Mouse (Mus musculus) A20 (cell line): ENCODE data around the gene Pdzk1.

Experiments
- DNase-seq: peaks from one replicate; pipeline ENCODE4 v3.0.0-alpha.2; 2011; ENCODE audit warnings: low read depth, low spot score

Gene Pdzk1

GRCm38 (mm10) chr3:96828984-96829383 is at the start of gene Pdzk1, which contains the start of gene Cd160:
TSS of gene Pdzk1 (plus strand) at chr3:96829284.
TSS of gene Cd160 (minus strand) at chr3:96829351.
- DNase-seq: no peak

DNA sequence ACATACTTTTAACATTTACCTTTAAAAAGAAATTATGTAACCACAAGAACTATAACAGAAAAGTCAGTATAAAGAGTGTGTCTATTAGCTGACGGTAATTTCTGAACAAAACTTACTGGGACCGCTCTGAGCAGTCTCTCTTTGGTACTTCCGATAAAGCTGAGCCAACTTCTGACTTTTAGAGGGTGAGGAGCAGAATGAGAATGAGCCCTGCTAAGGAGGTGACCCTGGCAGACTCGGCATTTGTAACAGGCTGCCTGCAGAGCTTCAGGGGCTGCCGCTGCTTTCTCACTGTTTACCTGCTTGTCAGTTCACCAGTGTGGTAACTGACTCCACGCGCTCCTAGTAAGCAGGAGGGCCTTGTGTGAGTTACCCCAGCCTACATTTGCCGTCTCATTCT is 46.8 kb upstream of the Pdzk1 start:
- DNase-seq: no peak

DNA sequence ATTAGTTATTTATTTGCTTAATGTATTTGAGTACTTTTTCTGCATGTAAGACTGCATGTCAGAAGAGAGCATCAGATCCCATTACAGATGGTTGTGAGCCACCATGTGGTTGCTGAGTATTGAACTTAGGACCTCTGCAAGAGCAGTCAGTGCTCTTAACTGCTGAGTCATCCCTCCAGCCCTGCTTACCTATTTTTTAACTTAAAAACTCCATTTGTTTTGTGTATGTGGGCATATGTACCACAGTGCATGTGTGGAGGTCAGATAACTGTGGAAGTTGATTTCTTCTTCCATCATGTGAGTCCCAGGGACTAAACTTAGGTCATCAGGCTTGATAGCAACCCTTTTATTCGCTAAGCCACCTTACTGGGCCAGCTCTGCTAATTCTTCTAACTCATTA is 41.3 kb upstream of the Pdzk1 start:
- peak; percentile 24 for DNase-seq

DNA sequence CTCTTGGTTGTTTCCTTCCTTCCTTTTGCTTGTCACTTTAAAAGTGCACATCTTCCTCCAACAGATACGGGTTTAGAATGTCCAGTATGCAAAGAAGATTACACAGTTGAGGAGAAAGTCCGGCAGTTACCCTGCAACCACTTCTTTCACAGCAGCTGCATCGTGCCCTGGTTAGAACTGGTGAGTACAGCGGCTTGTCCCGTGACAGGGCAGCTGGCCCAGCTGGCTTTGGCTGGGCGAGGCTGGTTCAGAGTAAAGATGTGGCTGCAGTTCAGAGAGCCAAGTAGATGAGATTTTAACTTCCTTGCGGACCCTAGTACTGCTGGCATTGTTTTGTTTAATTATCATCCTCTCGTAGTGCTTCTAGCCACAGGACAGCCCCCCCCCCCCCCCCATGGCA is 40.6 kb upstream of the Pdzk1 start:
- DNase-seq: no peak

GRCm38 (mm10) chr3:96800254-96800653 is 28.8 kb upstream of the Pdzk1 start:
- no peak for DNase-seq

- no peak for DNase-seq
These were observed 26.9 kb upstream of the Pdzk1 start for GRCm38 (mm10) chr3:96802214-96802613.

DNA sequence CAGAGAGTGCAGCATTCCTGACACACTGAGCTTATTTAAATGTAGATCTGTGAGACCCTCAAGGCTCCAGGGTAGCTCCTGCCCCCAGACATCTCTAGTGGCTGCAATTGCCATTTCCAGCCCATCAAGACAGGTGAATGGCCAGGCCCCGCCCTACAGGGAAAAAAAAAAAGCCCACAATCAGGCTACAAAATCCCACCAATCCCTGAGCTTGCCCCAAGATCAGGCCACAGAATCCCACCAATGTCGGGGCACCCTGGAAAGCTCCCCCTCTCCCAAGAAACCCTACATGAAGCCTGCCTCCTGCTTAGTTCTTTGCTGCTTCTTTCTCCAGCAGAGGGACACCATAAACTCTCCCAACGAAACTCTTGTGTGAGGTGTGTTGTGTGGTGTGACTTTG is 20.9 kb upstream of the Pdzk1 start:
- peak; percentile 10 for DNase-seq

GRCm38 (mm10) chr3:96808651-96809050 is 20.4 kb upstream of the Pdzk1 start:
- DNase-seq: no peak

DNA sequence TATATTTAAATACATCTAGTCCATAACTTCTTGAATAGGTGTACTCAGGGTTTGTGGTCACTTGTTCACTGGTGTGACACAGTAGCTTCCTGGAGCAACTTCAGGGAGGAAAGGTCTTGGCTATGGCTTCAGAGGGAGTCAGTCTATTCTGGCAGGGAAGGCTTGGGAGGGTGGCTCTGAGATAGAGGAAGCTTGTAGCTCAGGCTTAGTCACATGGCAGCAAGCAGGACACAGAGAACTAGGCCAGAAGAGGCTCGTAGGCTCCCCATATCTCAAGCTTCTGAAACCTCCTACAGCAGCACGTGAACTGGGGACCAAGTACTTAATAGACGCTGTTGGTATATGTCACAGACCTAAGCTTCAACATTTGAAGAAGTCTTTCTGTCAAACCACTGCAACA is 17.9 kb upstream of the Pdzk1 start:
- DNase-seq: no peak

GRCm38 (mm10) chr3:96812395-96813091 is 16.5 kb upstream of the Pdzk1 start:
- DNase-seq: peak; percentile 87

DNA sequence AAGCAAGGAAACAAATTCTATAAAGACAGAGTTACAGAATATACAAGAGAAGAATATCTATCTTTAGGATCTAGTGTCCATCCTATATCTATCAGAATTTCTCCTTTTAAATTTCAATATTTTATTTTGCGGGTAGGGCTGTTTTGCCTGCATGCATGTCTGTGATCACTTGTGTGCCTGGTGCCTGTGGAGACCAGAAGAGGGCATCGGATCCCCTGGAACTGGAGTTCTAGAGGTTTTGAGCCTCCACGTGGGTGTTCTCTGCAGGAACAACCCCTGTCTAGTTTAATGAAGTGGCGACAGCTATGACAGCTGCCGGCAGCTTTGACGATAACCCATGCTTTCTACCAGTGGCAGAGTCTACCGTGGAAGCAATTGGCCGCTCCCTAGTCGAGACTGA is 16.0 kb upstream of the Pdzk1 start:
- DNase-seq: peak; percentile 51

DNA sequence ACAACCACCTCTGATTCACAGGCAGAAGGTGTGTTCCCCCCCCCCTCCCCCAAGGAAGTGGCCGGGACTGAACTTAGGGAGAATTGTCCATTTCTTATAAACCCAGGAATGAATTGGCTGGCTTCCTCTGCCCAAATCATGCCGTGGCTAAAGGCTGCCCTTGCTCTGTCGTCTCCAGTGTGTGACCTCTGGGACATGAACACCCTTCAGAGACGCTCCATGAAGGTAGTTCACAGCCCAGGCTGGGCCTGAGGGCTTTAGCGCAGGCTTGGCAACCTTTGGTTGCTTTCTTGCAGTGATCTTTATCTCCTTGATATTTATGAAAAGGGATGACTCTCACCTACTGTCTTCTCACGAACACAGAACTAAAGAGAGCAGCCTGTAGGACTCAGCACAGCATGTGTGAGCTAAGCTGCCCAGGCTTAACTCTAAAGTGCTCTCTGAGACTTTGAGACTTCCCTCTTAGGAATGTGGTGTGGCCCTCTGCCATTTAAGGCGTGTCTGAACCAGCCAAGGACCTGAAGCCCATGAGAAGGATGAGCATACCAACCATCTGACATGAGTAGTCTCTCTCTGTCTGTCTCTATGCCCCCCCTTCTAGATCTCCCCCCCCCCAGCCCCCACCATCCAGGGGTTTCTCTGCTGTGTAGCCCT is 15.4 kb upstream of the Pdzk1 start:
- no peak for DNase-seq

DNA sequence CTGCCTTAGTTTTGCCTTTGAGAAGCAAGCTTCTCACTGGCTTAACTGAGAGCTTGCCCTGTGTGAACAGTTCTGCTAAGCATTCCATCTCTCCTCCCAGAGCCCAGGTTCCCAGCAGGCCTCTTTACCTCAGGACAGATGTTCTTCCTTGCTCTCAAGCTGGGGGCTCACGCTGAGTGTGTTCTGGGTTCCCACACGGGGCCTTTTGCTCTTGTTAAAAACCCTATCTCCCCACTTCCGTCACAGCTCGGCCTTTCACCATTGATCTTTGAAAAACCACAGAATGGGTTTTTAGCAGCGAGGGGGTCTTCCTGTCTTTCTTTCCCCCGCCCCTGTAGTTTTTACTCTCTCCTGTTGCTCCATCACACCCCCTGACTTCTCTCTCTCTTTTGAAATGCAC is 14.7 kb upstream of the Pdzk1 start:
- no peak for DNase-seq

DNA sequence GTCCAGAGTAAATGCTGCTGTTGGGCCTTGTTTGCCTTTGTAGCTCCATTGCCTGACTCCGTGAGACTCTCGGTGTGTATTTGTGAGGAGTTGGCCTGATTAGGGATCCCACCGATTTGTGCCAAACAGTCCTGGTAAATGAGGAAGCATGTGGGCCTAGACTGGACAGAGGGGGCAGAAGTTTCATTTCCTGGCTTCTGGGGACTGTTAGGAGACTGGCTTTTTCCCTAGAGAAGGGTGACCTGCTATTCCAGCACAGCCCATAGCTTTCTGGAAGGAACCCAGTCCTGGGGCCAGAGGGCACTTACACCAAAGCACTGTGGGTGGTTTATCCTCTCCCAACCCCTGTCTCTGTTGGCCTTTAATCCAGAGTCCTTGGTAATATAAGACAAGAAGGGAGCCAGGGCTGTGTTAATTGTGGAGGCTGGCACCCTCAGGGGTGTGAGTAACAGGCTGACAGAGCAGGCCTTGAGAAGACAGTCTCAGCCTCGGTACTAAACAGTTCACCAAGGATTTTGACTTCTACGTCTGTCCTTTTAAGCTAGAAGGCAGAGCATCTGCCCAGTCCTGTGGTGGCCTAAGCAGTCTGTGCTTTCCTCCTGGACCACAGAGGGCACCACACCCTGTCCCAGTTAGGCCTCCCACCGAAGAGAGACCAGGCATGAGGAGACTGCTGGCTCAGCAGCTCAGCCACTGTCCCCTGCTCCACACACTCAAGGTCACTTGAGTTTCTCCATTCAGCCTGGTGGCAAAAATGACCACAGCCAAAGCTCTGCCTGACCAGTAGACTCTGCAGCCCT is 8.8 kb upstream of the Pdzk1 start:
- no peak for DNase-seq

DNA sequence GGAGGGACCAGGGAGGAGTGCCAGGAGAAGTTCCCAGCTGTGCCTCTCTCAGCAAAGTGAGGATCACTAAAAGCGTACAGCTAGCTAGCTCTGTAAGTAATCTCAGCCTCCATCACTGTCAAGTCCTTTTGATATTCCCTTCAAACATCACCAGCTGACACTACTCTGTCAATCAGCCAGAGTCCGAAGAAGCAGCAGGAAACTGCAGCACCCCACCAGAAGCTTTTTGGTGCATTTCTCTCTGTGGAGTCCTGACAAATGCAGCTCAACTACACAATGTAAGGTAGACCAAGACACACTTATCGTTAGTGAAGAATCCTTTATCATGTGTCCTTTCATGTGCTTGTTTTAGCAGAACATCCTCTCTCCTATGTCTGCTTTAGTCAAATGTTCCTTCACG is 7.5 kb upstream of the Pdzk1 start:
- DNase-seq: no peak

GRCm38 (mm10) chr3:96823701-96824100 is 5.4 kb upstream of the Pdzk1 start:
- no peak for DNase-seq

GRCm38 (mm10) chr3:96824614-96825013 is 4.5 kb upstream of the Pdzk1 start:
- DNase-seq: no peak

GRCm38 (mm10) chr3:96825261-96825660 is 3.8 kb upstream of the Pdzk1 start:
- no peak for DNase-seq

- DNase-seq: no peak
These were observed 698 bp upstream of the Pdzk1 start for GRCm38 (mm10) chr3:96828308-96828864.

- no peak for DNase-seq
These were observed 772 bp downstream of the Pdzk1 start for GRCm38 (mm10) chr3:96829856-96830255.

GRCm38 (mm10) chr3:96832930-96833329 is 3.8 kb downstream of the Pdzk1 start:
- no peak for DNase-seq
